Mouse (Mus musculus) E14TG2a.4 (cell line): ENCODE data around the gene Etnk1.

Source experiments
- H3K27me3 ChIP-seq: 2 replicates; pipeline ENCODE4 v1.6.1; 2014; ENCODE audit warnings: low read length, control low read depth; ENCODE audit not compliant: insufficient read depth
- H3K36me3 ChIP-seq: 2 replicates; pipeline ENCODE4 v1.6.1; 2014; ENCODE audit warnings: low read length, control low read depth; ENCODE audit not compliant: insufficient read depth
- H3K4me1 ChIP-seq: replicated peaks from 2 replicates; pipeline ENCODE4 v1.6.1; 2014; ENCODE audit warnings: low read depth, low read length, control low read depth
- H3K4me3 ChIP-seq: replicated peaks from 2 replicates; pipeline ENCODE4 v1.5.1; 2014; ENCODE audit warnings: mild to moderate bottlenecking, low read length
- H3K9me3 ChIP-seq: 2 replicates; pipeline ENCODE4 v1.6.1; 2014; ENCODE audit warnings: low read length, control low read depth
- CTCF ChIP-seq: conservative IDR thresholded peaks from 2 replicates; pipeline ENCODE4 v1.5.1; 2014; ENCODE audit warnings: low read length
- NANOG ChIP-seq: IDR thresholded peaks from 2 replicates; pipeline ENCODE4 v1.6.1; 2014; ENCODE audit warnings: borderline replicate concordance, low read length, mixed read lengths
- POU5F1 ChIP-seq: IDR thresholded peaks from 2 replicates; pipeline ENCODE4 v1.6.1; 2014; ENCODE audit warnings: low read length, borderline replicate concordance

The Etnk1 gene

DNA sequence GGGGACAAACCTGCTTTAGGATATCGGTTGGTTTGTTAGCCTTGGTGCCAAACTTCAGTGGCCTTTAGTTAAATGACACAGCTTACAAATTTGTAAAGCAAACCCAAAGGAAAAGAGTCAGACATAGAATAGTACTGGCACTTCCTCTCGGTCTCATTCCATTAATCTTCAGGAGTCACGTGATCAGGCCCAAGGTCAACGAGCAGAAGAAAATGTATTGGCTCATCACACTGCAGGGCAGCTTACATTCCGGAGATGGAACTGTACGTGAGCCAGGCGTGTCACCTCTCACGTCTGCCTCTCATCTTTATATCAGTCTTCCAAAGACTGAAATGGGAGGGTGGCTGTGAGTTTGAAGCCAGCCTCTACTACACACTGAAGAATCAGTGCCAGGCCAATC is 62.9 kb downstream of the Etnk1 start:
- TF ChIP-seq POU5F1 (no peak), CTCF (no peak), NANOG (no peak)
- H3K36me3 ChIP-seq, result no peaks in the 10 kb centered on the region
- no peak overlapping the region for H3K4me3 ChIP-seq
- H3K27me3 ChIP-seq, result no peaks in the 10 kb centered on the region
- H3K9me3 ChIP-seq, result no peaks in the 10 kb centered on the region
- H3K4me1 ChIP-seq, result no peaks in the 10 kb centered on the region

- H3K9me3 ChIP-seq, result no peaks in the 10 kb centered on the region
- no peak overlapping the region for H3K4me3 ChIP-seq
- H3K4me1 ChIP-seq, result no peaks in the 10 kb centered on the region
- TF ChIP-seq CTCF (no peak), NANOG (no peak), POU5F1 (no peak)
- no peaks in the 10 kb centered on the region for H3K36me3 ChIP-seq
- no peaks in the 10 kb centered on the region for H3K27me3 ChIP-seq
Measured at GRCm38 (mm10) chr6:143230888-143231287, 63.9 kb downstream of the Etnk1 start.

DNA sequence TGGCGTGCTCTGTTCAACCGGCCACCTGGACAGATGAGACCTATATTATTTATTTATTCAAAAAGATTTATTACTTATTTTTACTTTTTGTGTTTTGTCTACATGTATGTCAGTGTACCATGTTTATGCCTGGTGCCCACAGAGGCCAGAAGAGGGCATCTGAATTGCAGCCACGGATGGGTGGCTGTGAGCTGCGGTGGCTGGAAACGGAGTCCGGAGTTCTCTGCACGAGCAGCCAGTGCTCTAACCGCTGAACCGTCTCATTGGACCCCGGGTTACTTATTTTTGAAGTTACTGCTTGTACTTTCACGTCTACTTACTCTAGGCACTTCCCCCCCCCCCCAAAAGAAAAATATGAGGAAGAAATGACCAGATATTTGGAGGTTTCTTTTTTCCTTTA is 65.7 kb downstream of the Etnk1 start:
- no peaks in the 10 kb centered on the region for H3K27me3 ChIP-seq
- no peaks in the 10 kb centered on the region for H3K36me3 ChIP-seq
- H3K4me1 ChIP-seq, result no peaks in the 10 kb centered on the region
- TF ChIP-seq NANOG (no peak), POU5F1 (no peak), CTCF (no peak)
- no peak overlapping the region for H3K4me3 ChIP-seq
- no peaks in the 10 kb centered on the region for H3K9me3 ChIP-seq

DNA sequence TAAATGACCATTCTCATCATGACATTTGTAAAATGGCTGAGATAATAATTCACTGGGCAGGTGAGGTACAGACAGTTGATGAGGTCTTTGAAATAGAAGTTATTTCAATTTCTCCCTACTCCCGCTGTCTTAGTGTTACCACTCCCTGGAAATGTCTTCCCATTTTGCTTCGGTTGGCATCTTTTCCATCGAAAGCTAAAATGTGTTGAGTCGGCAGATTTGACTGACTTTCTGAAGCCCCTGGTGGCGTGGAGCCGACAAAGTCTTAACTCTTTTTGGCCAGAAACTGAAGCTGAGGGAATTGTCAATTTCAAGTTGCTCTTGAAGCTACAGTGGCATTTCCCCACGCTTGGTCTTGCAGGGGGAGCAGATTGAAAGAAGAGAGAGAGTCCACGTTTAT is 67.8 kb downstream of the Etnk1 start:
- TF ChIP-seq CTCF (no peak), POU5F1 (no peak), NANOG (no peak)
- no peak overlapping the region for H3K4me3 ChIP-seq
- H3K4me1 ChIP-seq, result no peaks in the 10 kb centered on the region
- no peaks in the 10 kb centered on the region for H3K36me3 ChIP-seq
- H3K9me3 ChIP-seq, result no peaks in the 10 kb centered on the region
- no peaks in the 10 kb centered on the region for H3K27me3 ChIP-seq

GRCm38 (mm10) chr6:143239362-143240074 is 72.5 kb downstream of the Etnk1 start:
- no peaks in the 10 kb centered on the region for H3K9me3 ChIP-seq
- no peaks in the 10 kb centered on the region for H3K36me3 ChIP-seq
- no peaks in the 10 kb centered on the region; the same call in 1 of the 2 replicates for H3K27me3 ChIP-seq
- TF ChIP-seq POU5F1, result no peak
- TF ChIP-seq NANOG, result no peak
- no peak for TF ChIP-seq CTCF
- H3K4me1 ChIP-seq, result no peaks in the 10 kb centered on the region
- H3K4me3 ChIP-seq, result no peak overlapping the region

DNA sequence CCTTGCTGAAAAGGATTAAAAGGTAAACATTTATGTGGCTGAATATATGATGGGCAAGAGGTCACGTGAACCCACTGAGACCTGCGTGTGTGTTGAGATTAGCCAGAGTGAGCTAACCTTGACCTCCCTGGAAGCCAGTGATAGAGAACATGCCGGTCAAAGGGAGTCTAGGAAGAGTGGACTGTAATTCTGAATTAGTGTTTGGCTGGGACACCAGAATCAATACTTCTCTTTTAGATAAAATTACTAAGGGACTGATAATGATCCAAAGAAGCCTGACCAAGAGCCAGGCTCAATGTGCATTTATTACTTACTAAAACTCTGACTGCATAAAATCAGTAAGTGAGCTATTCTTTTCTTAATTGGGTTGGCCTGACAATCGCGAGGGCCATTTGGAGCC is 76.2 kb downstream of the Etnk1 start:
- Histone ChIP-seq H3K9me3 (no peaks in the 10 kb centered on the region), H3K4me1 (no peaks in the 10 kb centered on the region), H3K27me3 (no peaks in the 10 kb centered on the region; the same call in 1 of the 2 replicates), H3K4me3 (no peak overlapping the region), H3K36me3 (no peaks in the 10 kb centered on the region)
- no peak for TF ChIP-seq POU5F1
- TF ChIP-seq NANOG, result no peak
- no peak for TF ChIP-seq CTCF

- TF ChIP-seq NANOG (no peak), POU5F1 (no peak), CTCF (no peak)
- H3K9me3 ChIP-seq, result peaks cover 2% of the 10 kb centered on the region; the same call in 1 of the 2 replicates
- H3K36me3 ChIP-seq, result no peaks in the 10 kb centered on the region
- H3K4me1 ChIP-seq, result peaks cover 19% of the 10 kb centered on the region
- no peak overlapping the region for H3K4me3 ChIP-seq
- peaks cover 2% of the 10 kb centered on the region; the same call in 1 of the 2 replicates for H3K27me3 ChIP-seq
Measured at GRCm38 (mm10) chr6:143257921-143258320, 90.9 kb downstream of the Etnk1 start.

- Histone ChIP-seq H3K4me3 (no peak overlapping the region), H3K9me3 (no peaks in the 10 kb centered on the region), H3K4me1 (peaks cover 19% of the 10 kb centered on the region), H3K27me3 (peaks cover 2% of the 10 kb centered on the region; the same call in 1 of the 2 replicates), H3K36me3 (no peaks in the 10 kb centered on the region)
- TF ChIP-seq POU5F1 (no peak), NANOG (no peak)
Measured at GRCm38 (mm10) chr6:143259169-143259629, 92.2 kb downstream of the Etnk1 start.

- Histone ChIP-seq H3K4me1 (peaks cover 19% of the 10 kb centered on the region), H3K36me3 (no peaks in the 10 kb centered on the region), H3K27me3 (peaks cover 2% of the 10 kb centered on the region; the same call in 1 of the 2 replicates), H3K9me3 (no peaks in the 10 kb centered on the region), H3K4me3 (no peak overlapping the region)
- TF ChIP-seq NANOG (no peak), CTCF (no peak), POU5F1 (no peak)
Measured at GRCm38 (mm10) chr6:143259870-143260559, 93.0 kb downstream of the Etnk1 start.
